Mouse (Mus musculus): ENCODE results near the gene Lrrc43. TPM values are rescaled to one million over a fixed set of nuclear protein-coding genes. Genes with fewer than 3 reads are reported as not detected.

Gene Lrrc43
- polyA plus RNA-seq, 1 experiment from 2014 or later = not detected

Small RNA genes within 50 kb of the gene (microRNA-seq; reads per million reads assigned to microRNA genes)
- 4.6 reads per million, percentile 7 among the genes with 10 or more reads in this experiment for gene Mir7647

Other genes with a start within 250 kb of the Lrrc43 start
- gene Wdr66, start 237.2 kb upstream of the Lrrc43 start, polyA plus RNA-seq (2016; fragmentation: Nextera tagmentation; extraction: Ambion mirVana) = 0.10 and 0.29 TPM in 2 replicates
- gene Bcl7a, start 145.5 kb upstream of the Lrrc43 start, polyA plus RNA-seq (2016; fragmentation: Nextera tagmentation; extraction: Ambion mirVana) = 11.7 and 12.7 TPM in 2 replicates
- gene Mlxip, start 94.5 kb upstream of the Lrrc43 start, polyA plus RNA-seq (2016; fragmentation: Nextera tagmentation; extraction: Ambion mirVana) = 6.7 and 7.0 TPM in 2 replicates
- gene Il31, start 184 bp downstream of the Lrrc43 start, polyA plus RNA-seq (2016; fragmentation: Nextera tagmentation; extraction: Ambion mirVana) = not detected in 2 replicates
- gene B3gnt4, start 21.2 kb downstream of the Lrrc43 start, polyA plus RNA-seq (2016; fragmentation: Nextera tagmentation; extraction: Ambion mirVana) = 0.20 TPM in 1 of 2 replicates, not detected in the other
- 71.6 and 75.7 TPM in 2 replicates for gene Diablo, start 34.9 kb downstream of the Lrrc43 start, polyA plus RNA-seq (2016; fragmentation: Nextera tagmentation; extraction: Ambion mirVana)
- gene Gm49027, start 36.2 kb downstream of the Lrrc43 start, polyA plus RNA-seq (2016; fragmentation: Nextera tagmentation; extraction: Ambion mirVana) = 0.23 and 0.29 TPM in 2 replicates
- gene Vps33a, start 83.7 kb downstream of the Lrrc43 start, polyA plus RNA-seq (2016; fragmentation: Nextera tagmentation; extraction: Ambion mirVana) = 22.6 and 24.1 TPM in 2 replicates
- gene Clip1, start 195.3 kb downstream of the Lrrc43 start, polyA plus RNA-seq (2016; fragmentation: Nextera tagmentation; extraction: Ambion mirVana) = 17.6 and 20.4 TPM in 2 replicates
- gene Zcchc8, start 231.8 kb downstream of the Lrrc43 start, polyA plus RNA-seq (2016; fragmentation: Nextera tagmentation; extraction: Ambion mirVana) = 49.6 and 51.9 TPM in 2 replicates